Mouse (Mus musculus) embryonic fibroblast, embryonic 13.5 days (primary cell): ENCODE measurements around the gene Efna2. TPM values are rescaled to one million over a fixed set of nuclear protein-coding genes. Genes with fewer than 3 reads are reported as not detected.

Source experiments
- H3K27ac ChIP-seq: 2 replicates; pipeline ENCODE4 v1.5.1; 2012; ENCODE audit warnings: low read length, control low read depth, inconsistent platforms; ENCODE audit not compliant: insufficient read depth
- H3K4me1 ChIP-seq: 2 replicates; pipeline ENCODE4 v1.6.1; 2011; ENCODE audit warnings: low read length; ENCODE audit not compliant: control insufficient read depth, insufficient read depth
- H3K4me3 ChIP-seq: 2 replicates; pipeline ENCODE4 v1.5.1; 2011; ENCODE audit warnings: mild to moderate bottlenecking, control low read depth, low read length; ENCODE audit not compliant: insufficient read depth
- CTCF ChIP-seq: IDR thresholded peaks from 2 replicates; pipeline ENCODE4 v1.5.1; 2011; ENCODE audit warnings: mild to moderate bottlenecking, control low read depth, low read length, moderate library complexity, borderline replicate concordance; ENCODE audit not compliant: insufficient read depth
- POLR2A ChIP-seq: IDR thresholded peaks from 2 replicates; pipeline ENCODE4 v1.6.1; 2011; ENCODE audit warnings: low read depth, mild to moderate bottlenecking, control low read depth, low read length, moderate library complexity
- polyA plus RNA-seq: library from polyadenylated mRNA; stranded (reverse); fragments of >200 nt; gene quantifications from 2 replicates; pipeline ENCODE4 v1.2.4, GENCODE M21; 2011; ENCODE audit warnings: low read depth; ENCODE audit not compliant: missing spikeins, insufficient read length

Efna2 gene
- polyA plus RNA-seq, 1 experiment: 8.3 TPM

DNA sequence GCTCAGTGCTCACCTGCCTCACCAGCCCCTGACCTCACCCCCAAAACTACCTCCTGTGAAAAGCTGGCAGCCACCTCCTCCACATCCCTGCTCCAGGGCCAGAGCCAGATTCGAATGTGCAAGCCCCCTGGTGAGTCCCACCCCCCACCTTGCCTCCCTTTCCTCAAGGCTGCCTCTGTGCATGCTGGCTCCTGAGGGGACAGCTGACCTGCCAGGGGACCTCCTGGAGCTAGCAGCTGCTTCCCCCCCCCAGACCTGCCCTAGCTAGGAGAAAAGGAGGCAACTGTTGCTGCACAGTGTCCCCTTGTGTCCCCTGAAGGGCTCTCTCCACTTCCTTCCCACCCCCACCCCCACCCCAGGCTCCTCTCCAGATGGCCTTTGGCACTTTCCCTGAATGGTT lies 24.0 kb upstream of the Efna2 start:
- TF ChIP-seq POLR2A: no peak
- no peak for TF ChIP-seq CTCF

DNA sequence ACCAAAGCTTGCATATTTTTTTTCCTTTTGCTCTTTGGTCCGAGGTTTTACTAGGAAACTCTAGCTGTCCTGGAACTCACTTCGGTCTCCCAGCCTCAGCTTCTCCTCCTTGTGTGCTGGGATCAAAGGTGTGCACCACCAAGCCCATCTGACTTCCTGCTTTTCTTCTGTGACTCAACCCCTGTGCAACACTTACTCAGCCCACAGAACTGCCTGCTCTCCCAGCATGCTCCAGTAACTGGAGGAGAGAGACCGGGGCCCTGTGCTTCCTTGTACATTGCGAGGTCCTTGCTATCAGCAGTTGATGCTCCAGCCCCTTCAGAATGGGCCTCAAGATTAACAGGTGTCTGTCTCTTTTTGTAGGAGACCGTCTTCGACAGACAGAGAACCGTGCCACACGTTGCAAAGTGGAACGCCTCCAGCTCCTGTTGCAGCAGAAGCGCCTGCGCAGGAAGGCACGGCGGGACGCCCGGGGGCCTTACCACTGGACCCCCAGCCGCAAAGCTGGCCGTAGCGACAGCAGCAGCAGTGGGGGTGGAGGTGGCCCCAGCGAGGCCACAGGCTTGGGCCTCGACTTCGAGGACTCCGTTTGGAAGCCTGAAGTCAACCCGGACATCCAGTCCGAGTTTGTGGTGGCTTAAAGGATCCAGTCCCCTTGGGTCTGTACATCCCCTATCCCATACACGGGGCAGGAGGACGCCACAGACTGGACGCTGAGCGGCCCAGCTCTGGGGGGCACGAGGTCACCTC lies 23.1 kb upstream of the Efna2 start:
- no peak for TF ChIP-seq POLR2A
- TF ChIP-seq CTCF: no peak
- peak overlapping the region; percentile 34 for H3K27ac ChIP-seq
- no peak overlapping the region for H3K4me3 ChIP-seq
- peaks cover 25% of the 10 kb centered on the region for H3K4me1 ChIP-seq

More for the DNA sequence above, 24.0 kb upstream of the Efna2 start:
- Histone ChIP-seq H3K4me3 (no peak overlapping the region), H3K4me1 (peaks cover 21% of the 10 kb centered on the region), H3K27ac (no peak overlapping the region)

DNA sequence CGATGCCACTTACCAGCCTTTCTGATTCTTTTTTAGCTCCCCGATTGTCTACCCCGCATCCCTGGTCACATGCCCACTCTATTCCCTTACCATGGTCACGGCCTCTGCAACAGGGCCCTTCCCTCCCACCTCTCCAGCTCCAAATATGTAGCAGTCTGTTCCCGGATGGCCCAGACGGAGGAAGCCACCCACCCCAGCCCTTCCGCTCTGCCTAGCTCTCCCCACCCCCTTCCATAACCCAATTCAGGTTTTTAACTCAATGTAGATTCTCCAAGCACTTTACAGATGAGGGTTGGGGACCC lies 22.6 kb upstream of the Efna2 start:
- Histone ChIP-seq H3K4me3 (no peak overlapping the region), H3K4me1 (peaks cover 26% of the 10 kb centered on the region), H3K27ac (peak overlapping the region; percentile 34)
- TF ChIP-seq POLR2A: no peak
- TF ChIP-seq CTCF: no peak

DNA sequence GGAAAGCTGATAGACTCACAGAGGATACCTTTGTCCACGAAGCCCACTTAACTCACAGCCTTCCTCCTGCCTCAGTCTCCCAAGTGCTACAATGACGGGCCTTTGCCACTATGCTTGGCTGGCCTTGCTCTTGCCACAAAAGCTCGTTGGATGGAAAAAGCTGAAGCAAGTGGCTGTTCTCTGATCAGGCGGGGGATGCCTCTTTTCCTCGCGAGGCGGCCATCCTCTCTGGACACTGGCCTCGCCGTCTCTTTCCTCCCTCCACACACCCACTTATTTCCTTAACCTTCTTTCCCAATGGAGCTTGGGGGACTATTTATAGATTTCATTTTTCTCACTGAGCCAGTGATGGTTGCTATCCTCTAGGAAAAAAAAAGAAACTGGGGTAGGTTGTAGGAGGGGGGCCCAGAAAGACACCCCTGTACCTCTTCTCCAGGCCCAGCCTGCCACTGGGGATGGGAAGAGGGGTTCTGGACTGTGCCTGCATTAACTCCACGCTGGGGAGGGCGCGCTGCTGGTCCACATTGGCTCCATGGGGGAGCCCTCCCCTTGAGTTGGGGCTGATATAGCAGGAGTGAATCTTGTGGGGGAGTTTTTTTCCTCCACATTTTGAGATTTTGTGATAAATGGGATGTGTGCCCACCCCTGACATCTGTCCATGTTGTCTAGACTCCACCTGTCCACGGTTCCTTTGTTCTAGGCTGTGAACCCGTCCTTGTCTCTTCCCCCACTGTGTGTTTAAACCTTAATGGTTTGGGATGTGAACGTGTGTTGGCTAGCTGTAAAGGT lies 21.9 kb upstream of the Efna2 start:
- peak overlapping the region; percentile 59 for H3K27ac ChIP-seq
- no peak overlapping the region for H3K4me3 ChIP-seq
- TF ChIP-seq POLR2A: no peak
- TF ChIP-seq CTCF: no peak
- H3K4me1 ChIP-seq: peaks cover 30% of the 10 kb centered on the region

DNA sequence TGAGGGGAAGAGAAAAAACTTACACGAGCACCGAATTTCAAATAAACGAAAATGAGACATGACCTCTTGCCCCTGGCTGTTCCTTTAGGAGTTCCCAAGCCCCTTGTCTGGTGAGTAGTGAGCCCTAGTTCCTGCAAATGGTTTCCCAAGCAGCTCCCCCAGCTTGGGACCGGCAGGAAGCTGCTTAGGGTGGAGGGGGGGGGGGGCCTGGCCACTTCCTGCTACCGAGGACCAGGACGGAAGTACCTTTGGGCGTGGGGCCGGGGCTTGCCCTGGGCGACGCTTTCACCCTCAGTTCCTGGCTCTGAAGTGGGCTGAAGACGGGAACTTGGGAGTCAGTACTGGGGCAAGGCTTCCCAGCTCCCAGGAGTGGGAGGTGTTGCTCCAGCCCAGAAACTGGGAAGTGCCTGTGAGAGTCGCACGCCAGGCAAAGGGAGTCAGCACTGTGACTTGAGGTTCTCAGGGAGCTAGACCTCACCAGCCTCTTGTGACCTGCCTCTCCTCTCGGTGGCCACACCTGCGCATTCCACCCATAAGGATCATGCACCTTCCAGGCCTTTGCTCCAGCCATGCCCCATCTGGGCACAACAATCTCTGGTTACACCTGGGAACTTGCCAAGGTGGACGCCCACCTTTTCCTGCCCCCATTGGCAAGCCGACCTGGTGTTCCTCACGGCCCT lies 20.8 kb upstream of the Efna2 start:
- Histone ChIP-seq H3K4me1 (peaks cover 38% of the 10 kb centered on the region), H3K4me3 (no peak overlapping the region), H3K27ac (peak overlapping the region; percentile 88)
- TF ChIP-seq CTCF (no peak), POLR2A (no peak)

DNA sequence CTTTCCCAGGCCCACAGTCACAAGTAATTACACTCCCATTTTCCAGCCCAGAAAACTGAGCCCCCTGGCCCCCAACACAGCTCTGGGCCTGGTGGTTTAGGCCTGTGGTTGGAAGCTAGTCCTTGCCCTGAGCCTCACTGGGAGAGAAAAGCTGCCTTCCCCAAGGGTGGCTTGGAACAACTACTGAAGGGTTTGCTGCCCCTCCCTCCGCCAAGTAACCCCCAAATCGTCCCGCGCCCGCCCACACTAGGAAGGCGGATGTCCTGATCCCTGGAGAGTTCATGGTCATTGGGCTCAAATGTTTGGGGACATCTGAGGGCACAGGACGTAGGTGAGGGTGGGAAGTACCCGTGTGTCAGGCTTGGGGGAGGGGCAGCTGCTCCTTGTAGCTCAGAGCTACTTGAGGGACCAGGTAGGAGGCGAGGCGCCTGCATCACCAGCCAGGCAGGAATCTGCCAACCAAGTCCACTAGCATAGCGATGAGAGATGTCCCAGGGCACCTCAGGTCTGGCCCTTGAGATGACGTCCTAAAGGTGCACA lies 20.2 kb upstream of the Efna2 start:
- Histone ChIP-seq H3K27ac (peak overlapping the region; percentile 88), H3K4me1 (peaks cover 40% of the 10 kb centered on the region), H3K4me3 (no peak overlapping the region)
- TF ChIP-seq POLR2A (no peak), CTCF (no peak)

DNA sequence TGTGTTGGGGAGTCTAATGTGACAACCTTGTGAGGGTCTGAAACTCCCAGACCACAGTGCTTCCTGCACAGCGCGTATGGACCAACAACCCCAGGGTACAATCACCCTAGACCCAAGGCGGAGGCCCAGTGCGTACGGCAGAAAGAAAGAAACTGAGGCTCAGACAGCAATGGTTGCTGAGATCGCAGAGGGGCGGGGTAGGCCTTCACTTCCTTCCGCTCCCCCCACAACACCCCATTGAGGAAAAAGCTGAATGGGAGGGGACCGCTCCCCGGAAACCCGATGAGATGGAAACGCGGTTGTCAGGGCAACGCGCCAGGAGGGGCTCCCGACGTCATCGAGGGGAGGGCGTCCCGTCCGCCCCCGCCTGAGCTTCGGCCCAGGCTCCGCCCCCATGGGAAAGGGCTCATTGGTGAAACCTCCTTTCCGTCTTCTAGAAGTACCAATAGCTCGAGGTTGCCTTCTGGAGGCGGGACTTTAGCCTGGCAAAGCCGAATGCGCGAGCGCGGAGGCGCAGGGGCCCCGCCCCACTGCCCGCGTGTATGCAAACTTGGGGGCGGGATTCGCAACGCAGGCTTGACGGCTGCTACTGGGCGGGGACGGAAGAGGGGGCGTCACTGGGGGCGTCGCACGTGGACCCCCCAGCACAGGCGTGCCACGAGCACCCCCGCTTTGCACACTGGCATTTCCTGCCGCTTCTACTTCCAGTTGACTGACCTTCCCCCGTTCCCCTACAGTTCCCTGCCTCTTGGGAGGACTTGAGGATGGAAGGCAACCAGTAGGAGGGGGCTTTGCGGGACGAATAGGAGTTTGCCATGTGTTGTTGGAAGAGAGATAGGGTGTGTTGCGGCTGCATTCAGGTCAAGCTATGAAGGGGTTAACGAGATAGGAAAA lies 19.5 kb upstream of the Efna2 start:
- H3K27ac ChIP-seq: peak overlapping the region; percentile 97
- H3K4me3 ChIP-seq: peak overlapping the region; percentile 18
- H3K4me1 ChIP-seq: peaks cover 40% of the 10 kb centered on the region
- TF ChIP-seq CTCF (no peak), POLR2A (no peak)

DNA sequence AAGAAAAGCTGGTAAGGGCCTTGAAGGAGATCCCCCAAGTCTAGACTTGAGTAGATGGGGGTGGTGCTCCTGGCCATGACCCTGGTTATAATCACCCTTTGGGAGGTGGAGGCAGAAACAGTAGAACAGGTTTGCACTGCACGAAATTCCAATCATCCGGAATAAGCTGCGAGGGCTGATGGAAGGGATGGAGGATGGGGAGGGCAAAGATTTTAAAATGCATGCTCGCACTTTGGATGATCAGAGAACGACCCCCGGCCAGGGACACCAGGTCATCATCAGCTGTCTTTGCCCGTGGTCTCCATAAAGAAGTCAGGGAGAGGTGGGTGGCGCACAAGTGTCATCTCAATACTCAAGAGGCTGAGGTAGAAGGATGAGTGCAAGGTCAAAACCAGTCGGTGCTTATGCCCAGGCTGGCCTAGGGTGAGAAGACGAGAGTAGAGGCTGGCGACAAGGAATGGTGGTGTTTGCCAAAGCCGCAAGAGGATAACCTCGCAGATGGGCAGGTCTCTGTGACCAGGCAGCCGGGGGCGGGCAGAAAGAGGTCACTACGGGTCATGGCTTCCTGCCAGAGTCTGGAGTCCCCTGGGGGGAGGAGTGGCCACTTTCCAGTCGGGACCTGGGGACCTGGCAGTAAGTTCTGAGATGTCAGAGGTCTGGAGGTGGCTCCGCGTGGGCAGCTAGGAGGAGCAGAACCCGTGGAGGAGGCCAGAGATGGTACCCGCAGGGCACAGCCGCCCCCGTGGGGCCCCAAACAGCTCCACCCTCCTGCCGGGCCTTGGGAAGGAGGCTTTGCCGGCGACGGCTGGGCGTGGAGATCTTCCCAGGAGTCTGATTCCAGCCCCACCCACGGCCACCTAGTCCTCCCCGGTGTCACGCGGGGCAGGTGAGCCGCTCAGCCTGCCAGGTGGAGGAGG lies 18.6 kb upstream of the Efna2 start:
- peak overlapping the region; percentile 97 for H3K27ac ChIP-seq
- TF ChIP-seq POLR2A (no peak), CTCF (no peak)
- H3K4me3 ChIP-seq: peak overlapping the region; percentile 18
- peaks cover 34% of the 10 kb centered on the region for H3K4me1 ChIP-seq
